Mouse (Mus musculus) embryonic facial prominence, embryonic 10.5 days (tissue): ENCODE data around the gene Oosp1. TPM values are rescaled to one million over a fixed set of nuclear protein-coding genes. Genes with fewer than 3 reads are reported as not detected.

Experiments
- DNase-seq: peaks from one replicate; pipeline ENCODE4 v3.0.0-alpha.2; 2017; ENCODE audit warnings: low spot score
- H3K27ac ChIP-seq: fragments of 300-500 bp; sonication (generic); replicated peaks from 2 replicates; pipeline ENCODE4 v1.5.1; 2016; ENCODE audit warnings: mild to moderate bottlenecking
- H3K27me3 ChIP-seq: fragments of 300-500 bp; sonication (generic); replicated peaks from 2 replicates; pipeline ENCODE4 v1.6.1; 2016; ENCODE audit warnings: low read depth, mild to moderate bottlenecking; ENCODE audit not compliant: poor library complexity, severe bottlenecking
- H3K36me3 ChIP-seq: fragments of 300-500 bp; sonication (generic); replicated peaks from 2 replicates; pipeline ENCODE4 v1.6.1; 2016; ENCODE audit warnings: mild to moderate bottlenecking, moderate library complexity
- H3K4me1 ChIP-seq: fragments of 300-500 bp; sonication (generic); 2 replicates; pipeline ENCODE4 v1.6.1; 2016
- H3K4me3 ChIP-seq: fragments of 300-500 bp; sonication (generic); 2 replicates; pipeline ENCODE4 v1.5.1; 2016; ENCODE audit warnings: mild to moderate bottlenecking, moderate library complexity
- H3K9me3 ChIP-seq: fragments of 300-500 bp; sonication (generic); 2 replicates; pipeline ENCODE4 v1.6.1; 2016; ENCODE audit warnings: mild to moderate bottlenecking
- WGBS: fragments of 180-500 bp; shearing (Covaris S2); methylation state at CpG from one replicate; pipeline ENCODE4 v1.1.7; 2016; 5-methylcytosine and 5-hydroxymethylcytosine counted together
- polyA plus RNA-seq: library from polyadenylated mRNA; unstranded; fragments of >200 nt; fragmentation: Nextera tagmentation; extraction: Ambion mirVana; gene quantifications from 2 replicates; pipeline ENCODE4 v1.2.1, GENCODE M21; 2016

Oosp1 gene
- polyA plus RNA-seq, 1 experiment from 2014 or later = not detected

DNA sequence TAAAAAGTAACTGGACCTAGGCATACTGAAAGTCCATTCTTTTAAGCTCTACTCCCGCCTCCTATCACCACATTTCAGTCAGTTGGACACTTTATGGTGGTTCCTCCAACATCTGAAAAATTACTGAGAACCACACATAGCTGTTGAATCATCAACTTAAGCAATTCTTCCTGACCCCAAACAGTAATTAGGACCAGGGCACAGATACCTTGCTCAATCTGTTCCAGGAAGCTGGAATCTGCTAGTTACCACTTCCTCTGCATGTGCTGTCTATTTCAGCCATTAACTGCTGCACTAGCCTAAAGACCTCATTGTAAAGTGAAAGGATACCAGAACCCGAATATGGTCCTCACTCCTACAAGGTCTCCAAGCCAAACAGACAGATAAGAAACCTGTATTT, 31.8 kb downstream of the Oosp1 start:
- DNase-seq = no peak
- Histone ChIP-seq H3K4me3 (no peak overlapping the region), H3K9me3 (no peaks in the 10 kb centered on the region), H3K27me3 (no peaks in the 10 kb centered on the region), H3K4me1 (no peaks in the 10 kb centered on the region), H3K36me3 (no peaks in the 10 kb centered on the region), H3K27ac (no peak overlapping the region)
- WGBS = 76% methylated on average over 2 of the region's 2 CpGs

DNA sequence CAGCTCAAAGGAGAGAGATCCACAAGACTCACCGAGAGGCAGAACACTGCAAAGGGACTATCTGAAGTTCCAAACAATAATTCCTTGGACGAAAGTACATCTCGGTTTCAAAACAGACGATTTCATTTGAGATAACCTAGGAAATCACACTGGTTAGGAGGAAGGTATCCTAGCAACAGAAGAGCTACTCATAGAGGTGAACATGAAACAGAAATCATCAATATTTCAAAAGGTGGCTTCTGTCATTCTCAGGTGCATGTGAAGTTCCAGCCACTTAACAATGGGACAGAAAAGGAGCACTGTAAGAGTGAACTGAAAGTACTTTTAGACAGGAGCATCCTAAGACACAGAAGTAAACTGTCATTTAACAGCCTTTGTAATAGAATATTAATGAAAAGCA, 41.4 kb downstream of the Oosp1 start:
- H3K36me3 ChIP-seq = no peaks in the 10 kb centered on the region
- H3K27me3 ChIP-seq = no peaks in the 10 kb centered on the region
- no peak overlapping the region for H3K4me3 ChIP-seq
- DNase-seq = no peak
- H3K27ac ChIP-seq = no peak overlapping the region
- WGBS = 87% methylated on average over 4 of the region's 4 CpGs
- H3K4me1 ChIP-seq = no peaks in the 10 kb centered on the region
- no peaks in the 10 kb centered on the region for H3K9me3 ChIP-seq

DNA sequence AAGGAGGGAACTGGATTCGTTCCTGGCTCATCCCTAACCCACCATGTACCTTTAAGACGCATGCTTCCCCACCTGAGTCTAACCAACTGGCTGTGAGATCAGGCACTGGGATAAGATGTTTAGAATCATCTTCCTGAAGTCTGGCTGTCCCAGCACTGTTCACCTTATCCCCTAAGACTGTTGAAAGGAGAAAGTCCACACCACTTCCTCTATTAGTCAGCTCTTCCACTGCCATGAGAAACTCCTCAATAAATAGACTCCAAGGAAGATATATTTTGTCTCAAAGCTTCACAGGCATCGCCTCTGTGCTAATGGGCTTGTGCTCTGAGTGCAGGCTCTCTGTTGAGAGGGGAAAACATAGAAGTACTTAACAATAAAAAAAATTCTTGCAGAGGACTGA, 44.8 kb downstream of the Oosp1 start:
- DNase-seq = no peak
- H3K4me3 ChIP-seq = no peak overlapping the region
- no peaks in the 10 kb centered on the region for H3K36me3 ChIP-seq
- H3K27me3 ChIP-seq = no peaks in the 10 kb centered on the region
- H3K27ac ChIP-seq = no peak overlapping the region
- no peaks in the 10 kb centered on the region for H3K9me3 ChIP-seq
- H3K4me1 ChIP-seq = no peaks in the 10 kb centered on the region
- WGBS = 83% methylated on average over 3 of the region's 3 CpGs

DNA sequence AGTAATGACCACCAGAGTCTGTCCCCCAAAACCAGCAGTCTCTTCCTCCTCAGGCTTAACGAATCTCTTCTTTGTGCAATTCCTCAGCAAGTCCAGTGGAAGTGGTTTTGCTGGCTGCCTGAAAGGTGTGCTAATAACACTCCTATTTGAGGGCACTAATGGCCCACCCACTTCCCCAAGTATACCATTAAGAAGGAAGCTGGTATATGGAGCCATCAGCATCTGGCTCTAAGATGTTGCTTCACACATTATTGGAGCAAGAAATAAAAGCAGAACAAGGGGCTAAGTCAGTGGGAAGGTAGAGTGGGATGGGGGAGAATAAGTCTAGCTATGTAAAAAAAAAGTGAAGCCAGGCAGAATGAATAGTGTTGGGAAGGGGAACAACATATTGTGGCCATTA, 50.2 kb downstream of the Oosp1 start, which contains the start of gene Ms4a3:
Gene Ms4a3 (minus strand): TSS at position 120 of the 400 bp plus-strand sequence.
- Histone ChIP-seq H3K9me3 (no peaks in the 10 kb centered on the region), H3K4me3 (no peak within 1 kb of the TSS), H3K27ac (no peak within 1 kb of the TSS), H3K4me1 (no peaks in the 10 kb centered on the region), H3K27me3 (no peaks in the 10 kb centered on the region), H3K36me3 (no peaks in the 10 kb centered on the region)
- no peak for DNase-seq
- WGBS = 66% methylated on average over 1 of the region's 1 CpGs

DNA sequence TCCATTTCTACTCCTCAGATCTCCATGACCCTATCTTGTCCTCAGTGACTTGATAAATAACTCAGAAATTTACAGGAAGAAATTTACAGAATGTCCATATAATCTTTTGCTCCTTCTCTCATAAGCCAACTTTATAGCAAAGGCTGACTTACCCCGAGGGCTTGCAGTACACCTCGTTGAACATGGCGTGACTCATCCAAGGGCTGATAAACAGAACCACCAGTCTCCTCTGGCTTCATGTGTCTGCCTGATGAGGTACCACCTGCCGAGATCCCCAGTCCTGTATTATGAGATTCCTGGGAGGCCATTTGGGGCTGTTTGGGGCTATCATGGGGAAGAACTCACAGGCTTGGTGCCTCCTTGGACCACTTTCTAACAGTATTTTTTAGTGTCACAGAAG, 51.9 kb downstream of the Oosp1 start:
- no peaks in the 10 kb centered on the region for H3K27me3 ChIP-seq
- DNase-seq = no peak
- no peaks in the 10 kb centered on the region for H3K36me3 ChIP-seq
- WGBS = 73% methylated on average over 4 of the region's 4 CpGs
- H3K4me1 ChIP-seq = no peaks in the 10 kb centered on the region
- H3K4me3 ChIP-seq = no peak overlapping the region
- H3K27ac ChIP-seq = no peak overlapping the region
- H3K9me3 ChIP-seq = no peaks in the 10 kb centered on the region

DNA sequence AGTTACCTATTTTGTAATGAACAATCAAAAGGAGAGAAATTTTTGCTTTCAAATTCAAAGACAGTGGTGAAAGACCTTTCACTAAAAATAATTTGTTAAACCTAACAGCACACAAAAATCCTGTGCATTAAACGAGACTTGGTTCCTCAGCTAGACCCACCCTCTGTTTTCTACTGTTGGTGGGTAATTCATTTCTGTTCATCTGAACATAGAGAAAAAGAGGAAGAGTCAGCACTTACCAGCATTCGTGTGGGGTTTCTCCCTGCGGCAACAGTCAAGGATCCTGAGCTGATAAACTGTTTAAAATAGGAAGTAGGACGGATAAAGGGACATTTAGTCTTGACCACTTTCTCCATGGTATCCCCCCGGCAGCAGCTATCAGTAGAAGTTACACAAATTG, 55.4 kb downstream of the Oosp1 start:
- H3K9me3 ChIP-seq = no peaks in the 10 kb centered on the region
- no peaks in the 10 kb centered on the region for H3K36me3 ChIP-seq
- H3K4me1 ChIP-seq = no peaks in the 10 kb centered on the region

DNA sequence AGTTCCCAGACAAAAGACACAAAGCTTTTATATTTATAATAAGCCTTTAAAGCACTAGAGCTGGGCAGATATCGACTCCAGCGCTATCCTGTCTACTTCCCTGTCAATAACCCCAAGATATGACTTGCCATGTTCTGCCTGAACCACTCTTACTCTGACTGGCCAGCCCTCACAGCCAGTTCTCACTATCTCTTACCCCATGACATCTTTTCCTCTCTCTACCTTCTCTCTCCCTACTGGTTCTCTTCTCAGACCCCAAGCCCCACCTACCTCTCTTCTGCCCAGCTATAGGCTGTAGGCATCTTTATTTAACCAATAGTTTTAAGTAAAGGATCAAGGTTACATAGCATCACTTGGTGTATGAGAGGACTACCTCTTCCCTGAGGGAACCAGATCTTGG, 56.6 kb downstream of the Oosp1 start:
- no peak overlapping the region for H3K4me3 ChIP-seq
- no peaks in the 10 kb centered on the region for H3K27me3 ChIP-seq
- no peaks in the 10 kb centered on the region for H3K9me3 ChIP-seq
- 83% methylated on average over 2 of the region's 2 CpGs for WGBS
- H3K27ac ChIP-seq = no peak overlapping the region
- no peaks in the 10 kb centered on the region for H3K36me3 ChIP-seq
- DNase-seq = no peak
- no peaks in the 10 kb centered on the region for H3K4me1 ChIP-seq

More for the DNA sequence above, 55.4 kb downstream of the Oosp1 start:
- H3K4me3 ChIP-seq = no peak overlapping the region
- 82% methylated on average over 5 of the region's 5 CpGs for WGBS
- no peak for DNase-seq
- H3K27ac ChIP-seq = no peak overlapping the region
- H3K27me3 ChIP-seq = no peaks in the 10 kb centered on the region

DNA sequence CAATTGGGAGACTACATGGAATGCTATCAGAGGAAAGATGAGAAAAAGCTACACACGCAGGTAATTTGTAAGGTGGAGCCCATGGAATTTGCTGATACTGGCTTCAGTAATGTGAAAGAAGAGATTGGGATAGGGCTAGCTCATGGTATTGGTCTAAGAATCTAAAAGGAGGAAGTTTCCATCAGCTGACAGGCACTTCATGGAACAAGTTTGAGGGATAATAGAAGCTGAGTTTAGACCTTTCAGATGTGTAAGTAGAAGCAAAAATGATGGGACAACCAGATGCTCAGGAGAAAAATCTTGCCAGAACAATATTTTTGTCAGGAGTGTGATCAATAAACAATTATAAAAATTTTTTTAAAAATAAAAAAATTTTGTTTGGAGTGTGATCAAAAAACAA, 57.2 kb downstream of the Oosp1 start:
- H3K4me1 ChIP-seq = no peaks in the 10 kb centered on the region
- H3K27me3 ChIP-seq = no peaks in the 10 kb centered on the region
- no peak overlapping the region for H3K27ac ChIP-seq
- H3K36me3 ChIP-seq = no peaks in the 10 kb centered on the region
- no peak for DNase-seq
- no peak overlapping the region for H3K4me3 ChIP-seq
- 89% methylated on average over 1 of the region's 1 CpGs for WGBS
- no peaks in the 10 kb centered on the region for H3K9me3 ChIP-seq

DNA sequence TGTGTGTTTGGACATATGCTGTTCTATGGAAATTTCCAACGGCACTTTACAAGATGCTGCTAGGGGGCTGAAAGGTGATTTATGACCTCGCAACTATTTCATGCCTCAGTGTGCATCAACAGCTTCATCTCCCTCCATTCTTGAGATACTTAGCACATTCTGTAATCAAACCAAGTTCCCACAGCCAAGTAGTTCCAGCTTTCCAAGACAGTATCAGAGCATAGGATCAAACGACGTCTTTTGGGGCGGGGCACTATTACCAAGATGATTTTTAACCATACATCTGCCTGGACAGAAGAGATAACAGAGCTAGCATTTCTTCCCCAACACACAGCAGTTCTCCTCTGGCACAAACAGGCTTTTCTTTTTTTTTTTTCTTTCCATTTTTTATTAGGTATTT, 65.7 kb downstream of the Oosp1 start:
- Histone ChIP-seq H3K4me3 (no peak overlapping the region), H3K36me3 (no peaks in the 10 kb centered on the region), H3K9me3 (no peaks in the 10 kb centered on the region), H3K27ac (no peak overlapping the region), H3K27me3 (no peaks in the 10 kb centered on the region), H3K4me1 (no peaks in the 10 kb centered on the region)
- no peak for DNase-seq
- 80% methylated on average over 5 of the region's 5 CpGs for WGBS

DNA sequence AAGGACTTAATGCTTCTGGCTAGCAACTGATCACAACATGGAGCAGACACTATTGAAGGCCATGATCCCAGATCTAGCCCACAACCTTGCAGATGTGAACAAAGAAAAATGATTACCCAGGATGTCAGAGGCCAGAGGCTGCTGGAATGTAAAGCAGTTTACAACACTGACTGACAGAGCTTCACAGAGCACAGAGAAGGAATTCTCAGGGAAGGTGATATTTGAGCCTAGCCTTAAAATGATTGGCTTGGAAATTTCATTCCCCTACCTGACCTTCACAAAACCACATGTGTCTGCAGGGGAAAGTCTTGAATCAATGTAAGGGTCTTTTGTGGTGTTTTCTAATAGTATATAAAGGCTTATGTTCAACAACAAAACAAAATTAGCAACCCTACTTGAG, 66.2 kb downstream of the Oosp1 start:
- Histone ChIP-seq H3K27ac (no peak overlapping the region), H3K4me3 (no peak overlapping the region), H3K36me3 (no peaks in the 10 kb centered on the region), H3K27me3 (no peaks in the 10 kb centered on the region), H3K9me3 (no peaks in the 10 kb centered on the region), H3K4me1 (no peaks in the 10 kb centered on the region)
- no peak for DNase-seq

DNA sequence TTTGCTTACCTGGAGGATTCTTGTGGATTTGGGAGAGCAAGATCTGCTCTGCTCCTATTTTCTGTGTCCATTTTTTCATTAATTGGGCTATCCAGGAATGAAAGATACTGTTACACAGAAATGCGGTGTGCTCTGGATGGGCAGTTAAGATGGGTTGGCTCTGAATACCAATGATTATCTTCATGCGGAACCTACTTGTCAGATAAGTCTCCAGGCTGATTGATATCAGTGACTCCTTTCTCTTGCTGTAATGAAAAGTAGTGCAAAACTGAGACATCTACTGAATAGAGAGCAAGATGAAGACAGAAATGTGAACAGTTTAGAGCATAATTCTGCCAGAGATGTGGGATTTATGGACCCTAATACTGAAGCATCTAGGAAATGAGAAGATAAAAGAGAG, 67.4 kb downstream of the Oosp1 start, which contains the start of gene Ms4a2:
Gene Ms4a2 (minus strand): TSS at position 169 of the 400 bp plus-strand sequence.
- no peaks in the 10 kb centered on the region for H3K9me3 ChIP-seq
- H3K4me1 ChIP-seq = no peaks in the 10 kb centered on the region
- H3K4me3 ChIP-seq = no peak within 1 kb of the TSS
- no peaks in the 10 kb centered on the region for H3K36me3 ChIP-seq
- WGBS = 90% methylated on average over 2 of the region's 2 CpGs
- DNase-seq = no peak
- no peaks in the 10 kb centered on the region for H3K27me3 ChIP-seq
- no peak within 1 kb of the TSS for H3K27ac ChIP-seq

DNA sequence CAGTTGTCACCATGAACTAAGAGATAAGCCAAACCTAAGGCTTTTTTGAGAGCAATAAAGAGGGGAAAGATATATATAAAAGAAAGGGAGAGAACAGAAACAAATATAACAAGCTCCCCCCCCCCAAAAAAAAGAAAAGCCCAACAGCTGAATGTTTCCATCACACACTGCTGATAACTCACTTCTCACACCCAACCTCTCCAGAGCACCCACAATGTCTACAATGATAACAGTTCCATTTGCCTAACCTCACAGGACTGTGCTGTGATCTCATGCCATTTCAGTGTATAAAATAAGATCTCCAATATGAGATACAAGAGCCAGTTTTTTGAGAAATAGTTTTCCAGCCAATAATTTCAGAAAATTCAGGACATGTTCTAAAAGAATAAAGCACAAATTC, 73.0 kb downstream of the Oosp1 start:
- DNase-seq = no peak
- H3K9me3 ChIP-seq = no peaks in the 10 kb centered on the region
- H3K27ac ChIP-seq = no peak overlapping the region
- H3K4me3 ChIP-seq = no peak overlapping the region
- H3K4me1 ChIP-seq = no peaks in the 10 kb centered on the region
- H3K36me3 ChIP-seq = no peaks in the 10 kb centered on the region
- H3K27me3 ChIP-seq = no peaks in the 10 kb centered on the region
